Mouse (Mus musculus): ENCODE measurements around the gene Spata45. TPM values are rescaled to one million over a fixed set of nuclear protein-coding genes. Genes with fewer than 3 reads are reported as not detected.
A peak's percentile ranks its signal among the peaks of the same experiment; 100 is the strongest.

Gene Spata45
- total and polyA plus RNA-seq, 2 experiments from 2014 or later: not detected

DNA sequence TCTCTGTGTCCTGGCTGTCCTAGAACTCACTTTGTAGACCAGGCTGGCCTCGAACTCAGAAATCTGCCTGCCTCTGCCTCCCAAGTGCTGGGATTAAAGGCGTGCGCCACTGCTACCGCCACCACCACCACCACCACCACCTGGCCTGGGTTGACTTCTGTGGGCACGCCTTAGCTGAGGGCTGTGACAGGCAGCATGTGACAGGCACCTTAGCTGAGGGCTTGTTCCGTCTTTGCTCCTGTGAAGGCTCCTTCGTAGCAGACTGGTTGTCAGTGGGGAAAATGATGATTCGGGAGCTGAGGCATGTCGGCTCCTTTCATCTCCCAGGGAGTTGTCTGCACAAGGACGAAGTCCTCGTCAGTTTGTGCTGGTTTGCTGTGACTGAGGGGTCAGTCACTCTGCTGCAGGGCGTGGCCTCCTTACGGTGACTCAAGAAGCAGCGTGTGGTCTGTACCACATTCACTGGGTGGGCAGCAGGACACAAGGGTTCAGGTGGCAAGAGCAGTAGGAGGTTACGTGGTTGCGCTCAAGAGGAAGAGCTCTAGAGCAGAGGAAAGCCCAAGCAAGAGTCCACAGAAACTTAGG, 36.0 kb downstream of the Spata45 start:
- Histone ChIP-seq H3K27ac (ENCODE audit: low read depth) (0 out of 2 replicates have a peak overlapping the region, but pooled peaks have one; percentile 15), H3K27me3 (ENCODE audit: control insufficient read depth, insufficient read depth, low read length) (no peaks in the 10 kb centered on the region), H3K9me3 (replicated peaks; ENCODE audit: control insufficient read depth, low read length) (no peaks in the 10 kb centered on the region), H3K4me2 (ENCODE audit: low read depth, low read length) (no peak overlapping the region), H3K4me1 (ENCODE audit: control insufficient read depth, insufficient read depth) (no peaks in the 10 kb centered on the region), H3K4me3 (ENCODE audit: low read depth, low read length) (no peak overlapping the region), H3K9ac (replicated peaks; ENCODE audit: low read depth, low read length) (no peak overlapping the region), H3K36me3 (replicated peaks; ENCODE audit: control insufficient read depth, insufficient read depth, low read length) (peaks cover 61% of the 10 kb centered on the region)
- no peak for ATAC-seq (ENCODE audit: insufficient read depth, low read depth)
- DNase-seq (ENCODE audit: low spot score): no peak
- TF ChIP-seq CTCF (IDR thresholded peaks at IDR 0.05; ENCODE audit: low read depth) (no peak), EP300 (IDR thresholded peaks at IDR 0.05; ENCODE audit: low read depth) (no peak)
- 84% methylated on average over 16 of the region's 16 CpGs for WGBS

DNA sequence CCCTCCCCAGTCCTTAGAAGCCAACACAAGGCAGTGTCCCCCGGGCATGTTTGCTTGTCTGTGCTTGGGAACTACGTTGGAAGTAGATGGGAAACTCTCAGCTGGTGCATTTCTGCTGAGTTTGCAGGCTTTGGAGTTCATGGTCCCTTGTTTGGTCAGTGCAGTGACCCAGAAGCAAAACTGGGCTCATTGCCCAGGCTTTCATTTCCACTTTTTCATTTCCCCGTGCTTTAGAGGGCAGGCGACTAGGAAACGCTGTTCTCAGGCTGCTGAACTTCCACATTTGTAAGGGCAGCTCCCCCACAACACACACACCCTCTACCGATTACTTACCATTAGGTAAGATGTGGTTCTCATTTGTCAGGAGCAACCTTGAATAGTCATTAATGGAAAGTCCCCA, 36.6 kb downstream of the Spata45 start:
- H3K27ac ChIP-seq (ENCODE audit: low read depth): peak overlapping the region; percentile 34; the same call in 1 of the 2 replicates
- H3K4me1 ChIP-seq (ENCODE audit: control insufficient read depth, insufficient read depth): no peaks in the 10 kb centered on the region
- TF ChIP-seq EP300 (IDR thresholded peaks at IDR 0.05; ENCODE audit: low read depth) (no peak), CTCF (IDR thresholded peaks at IDR 0.05; ENCODE audit: low read depth) (no peak)
- H3K4me2 ChIP-seq (ENCODE audit: low read depth, low read length): no peak overlapping the region
- H3K9ac ChIP-seq (replicated peaks; ENCODE audit: low read depth, low read length): no peak overlapping the region
- no peak overlapping the region for H3K4me3 ChIP-seq (ENCODE audit: low read depth, low read length)
- no peak for ATAC-seq (ENCODE audit: insufficient read depth, low read depth)
- no peaks in the 10 kb centered on the region for H3K27me3 ChIP-seq (ENCODE audit: control insufficient read depth, insufficient read depth, low read length)
- peak; percentile 42 for DNase-seq (ENCODE audit: low spot score)
- WGBS: 56% methylated on average over 6 of the region's 6 CpGs
- peaks cover 62% of the 10 kb centered on the region for H3K36me3 ChIP-seq (replicated peaks; ENCODE audit: control insufficient read depth, insufficient read depth, low read length)
- no peaks in the 10 kb centered on the region for H3K9me3 ChIP-seq (replicated peaks; ENCODE audit: control insufficient read depth, low read length)

DNA sequence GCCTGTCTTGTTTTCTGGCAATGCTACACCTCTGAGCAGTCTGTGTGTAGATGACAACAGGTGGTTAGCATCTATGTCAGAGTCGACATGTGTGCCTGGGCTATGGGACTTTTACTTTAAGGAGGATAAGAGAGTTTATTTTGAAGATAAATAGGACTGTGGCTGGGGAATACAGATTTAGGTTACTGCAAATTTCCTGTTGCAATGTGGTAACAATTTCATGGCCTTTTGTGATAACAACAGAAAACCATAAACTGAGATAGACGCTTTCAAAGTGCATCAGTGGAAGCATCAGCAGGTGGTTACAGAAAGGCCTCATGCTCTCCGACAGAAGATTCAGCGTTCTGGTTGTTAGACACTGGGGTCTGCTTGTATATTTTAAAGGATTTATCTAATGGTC, 37.0 kb downstream of the Spata45 start:
- no peak overlapping the region for H3K4me3 ChIP-seq (ENCODE audit: low read depth, low read length)
- peaks cover 60% of the 10 kb centered on the region for H3K36me3 ChIP-seq (replicated peaks; ENCODE audit: control insufficient read depth, insufficient read depth, low read length)
- DNase-seq (ENCODE audit: low spot score) (no peak), ATAC-seq (ENCODE audit: insufficient read depth, low read depth) (no peak)
- no peaks in the 10 kb centered on the region for H3K4me1 ChIP-seq (ENCODE audit: control insufficient read depth, insufficient read depth)
- H3K9me3 ChIP-seq (replicated peaks; ENCODE audit: control insufficient read depth, low read length): no peaks in the 10 kb centered on the region
- H3K27me3 ChIP-seq (ENCODE audit: control insufficient read depth, insufficient read depth, low read length): no peaks in the 10 kb centered on the region
- H3K9ac ChIP-seq (replicated peaks; ENCODE audit: low read depth, low read length): no peak overlapping the region
- no peak overlapping the region for H3K4me2 ChIP-seq (ENCODE audit: low read depth, low read length)
- WGBS: 73% methylated on average over 4 of the region's 4 CpGs
- H3K27ac ChIP-seq (ENCODE audit: low read depth): peak overlapping the region; percentile 34; the same call in 1 of the 2 replicates
- TF ChIP-seq CTCF (IDR thresholded peaks at IDR 0.05; ENCODE audit: low read depth) (no peak), EP300 (IDR thresholded peaks at IDR 0.05; ENCODE audit: low read depth) (no peak)

DNA sequence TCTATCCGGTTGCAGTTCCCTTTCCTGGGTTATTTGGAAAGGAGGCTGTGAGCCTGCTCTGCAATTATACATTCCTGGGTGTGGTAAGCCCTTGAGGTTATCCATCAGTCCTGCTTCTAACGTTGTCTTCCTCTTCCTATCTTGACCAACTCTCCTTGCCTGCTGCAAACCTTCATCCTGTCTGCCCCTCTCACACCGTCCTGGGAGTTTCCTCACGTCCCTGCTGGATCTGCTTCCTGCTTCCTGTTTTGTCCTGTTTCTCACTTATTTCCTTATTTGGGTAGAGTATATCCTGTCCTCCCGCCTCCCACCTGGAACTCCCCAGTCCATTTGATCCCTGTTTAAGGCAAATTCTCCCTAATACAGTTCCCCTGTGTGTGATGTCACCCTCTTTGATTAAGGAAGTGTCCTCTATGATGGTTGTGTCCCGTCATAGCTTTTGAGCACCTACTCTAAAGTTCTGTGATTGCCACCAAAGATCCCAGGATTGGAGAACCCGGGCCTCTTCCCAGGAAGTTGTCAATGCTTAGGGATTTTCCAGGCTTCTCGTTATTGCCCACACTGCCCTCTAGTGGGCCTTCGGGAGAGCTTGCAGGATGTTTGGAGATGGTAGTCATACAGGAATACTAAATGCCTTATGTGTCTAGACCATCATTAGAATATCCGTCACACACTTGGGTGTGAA, 38.9 kb downstream of the Spata45 start:
- H3K27ac ChIP-seq (ENCODE audit: low read depth): peak overlapping the region; percentile 9
- no peak overlapping the region for H3K9ac ChIP-seq (replicated peaks; ENCODE audit: low read depth, low read length)
- TF ChIP-seq EP300 (IDR thresholded peaks at IDR 0.05; ENCODE audit: low read depth): no peak
- TF ChIP-seq CTCF (IDR thresholded peaks at IDR 0.05; ENCODE audit: low read depth): peak; percentile 81
- no peaks in the 10 kb centered on the region for H3K4me1 ChIP-seq (ENCODE audit: control insufficient read depth, insufficient read depth)
- H3K27me3 ChIP-seq (ENCODE audit: control insufficient read depth, insufficient read depth, low read length): no peaks in the 10 kb centered on the region
- H3K36me3 ChIP-seq (replicated peaks; ENCODE audit: control insufficient read depth, insufficient read depth, low read length): peaks cover 60% of the 10 kb centered on the region
- H3K4me2 ChIP-seq (ENCODE audit: low read depth, low read length): peak overlapping the region; percentile 3; the same call in 1 of the 2 replicates
- no peak overlapping the region for H3K4me3 ChIP-seq (ENCODE audit: low read depth, low read length)
- 39% methylated on average over 10 of the region's 10 CpGs for WGBS
- peak; percentile 76 for DNase-seq (ENCODE audit: low spot score)
- peak; percentile 78 for ATAC-seq (ENCODE audit: insufficient read depth, low read depth)
- H3K9me3 ChIP-seq (replicated peaks; ENCODE audit: control insufficient read depth, low read length): no peaks in the 10 kb centered on the region

DNA sequence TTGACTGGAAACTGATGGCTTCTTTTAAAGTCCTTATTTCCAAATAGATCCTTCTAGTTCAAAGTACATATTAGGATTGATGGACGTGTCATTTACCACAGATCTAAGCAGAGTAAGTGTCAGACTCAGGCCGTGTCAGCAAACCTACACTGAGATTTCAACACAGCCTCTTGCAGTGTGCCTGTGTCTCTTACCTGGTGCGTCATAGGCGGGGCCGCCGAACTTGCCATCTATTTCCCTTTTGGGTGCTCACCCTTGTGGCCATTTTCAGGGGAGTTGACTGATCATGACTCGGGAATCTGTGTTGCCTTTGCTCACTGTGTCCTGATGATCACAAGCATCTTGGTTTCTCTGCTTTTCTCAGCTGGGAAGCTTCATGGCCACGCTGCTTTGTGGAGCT, 46.8 kb downstream of the Spata45 start:
- Histone ChIP-seq H3K4me3 (ENCODE audit: low read depth, low read length) (no peak overlapping the region), H3K4me2 (ENCODE audit: low read depth, low read length) (no peak overlapping the region), H3K27ac (ENCODE audit: low read depth) (no peak overlapping the region), H3K27me3 (ENCODE audit: control insufficient read depth, insufficient read depth, low read length) (no peaks in the 10 kb centered on the region), H3K9me3 (replicated peaks; ENCODE audit: control insufficient read depth, low read length) (no peaks in the 10 kb centered on the region), H3K36me3 (replicated peaks; ENCODE audit: control insufficient read depth, insufficient read depth, low read length) (peaks cover 26% of the 10 kb centered on the region), H3K9ac (replicated peaks; ENCODE audit: low read depth, low read length) (no peak overlapping the region), H3K4me1 (ENCODE audit: control insufficient read depth, insufficient read depth) (no peaks in the 10 kb centered on the region)
- 91% methylated on average over 8 of the region's 8 CpGs for WGBS
- DNase-seq (ENCODE audit: low spot score): no peak
- no peak for ATAC-seq (ENCODE audit: insufficient read depth, low read depth)
- TF ChIP-seq CTCF (IDR thresholded peaks at IDR 0.05; ENCODE audit: low read depth) (no peak), EP300 (IDR thresholded peaks at IDR 0.05; ENCODE audit: low read depth) (no peak)

Measured in heart, postnatal 0 days (tissue).